Mouse (Mus musculus) right cerebral cortex, postnatal 25 days (tissue): ENCODE results near the gene Dusp18.
A peak's percentile ranks its signal among the peaks of the same experiment; 100 is the strongest.

Experiments used
- DNase-seq: peaks from one replicate; pipeline ENCODE4 v3.0.0; 2022

The Dusp18 gene

DNA sequence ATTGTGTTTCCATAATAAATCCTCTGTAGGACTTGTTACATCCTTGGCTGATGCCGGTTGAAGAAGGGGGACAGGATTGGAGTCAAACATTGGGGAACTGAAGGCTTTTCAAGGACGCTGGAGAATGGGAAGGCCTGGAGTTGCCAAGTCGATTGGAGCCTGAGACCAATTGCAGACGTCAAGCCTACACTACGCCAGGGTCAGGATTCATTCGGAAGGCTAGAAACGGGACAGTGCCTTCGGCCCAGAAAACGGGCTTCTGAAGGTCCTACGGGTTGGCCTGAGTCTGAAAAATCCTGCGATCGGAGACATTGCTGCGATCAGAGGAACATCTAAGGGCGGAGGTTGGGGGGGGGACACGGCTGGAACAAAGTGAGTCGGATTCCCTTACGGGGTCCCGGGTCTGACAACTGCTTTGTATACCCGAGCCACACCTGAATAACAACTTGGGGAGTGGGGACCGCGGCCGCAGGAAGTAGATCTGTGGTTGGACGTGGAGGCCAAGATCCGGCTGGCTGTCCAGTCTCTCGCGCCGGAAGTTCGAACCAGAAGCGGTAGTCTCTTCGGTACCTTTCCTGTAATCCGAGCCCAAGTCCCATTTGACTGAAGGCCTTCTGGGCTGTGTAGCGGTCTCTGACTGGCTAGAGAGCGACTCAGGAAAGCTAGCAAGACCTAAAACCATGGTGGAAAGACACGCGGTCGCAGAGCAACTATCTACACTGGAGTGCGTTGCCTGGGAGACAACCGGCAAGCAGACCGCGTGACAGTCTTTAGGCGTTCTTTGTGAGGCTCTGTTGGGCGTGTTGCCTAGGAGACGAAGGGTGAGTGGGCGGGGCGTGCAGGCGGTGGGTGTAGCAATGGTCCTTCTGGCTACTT is at the start of gene Dusp18, which contains the start of gene 4921536K21Rik:
Gene Dusp18 (plus strand): TSS at position 835 of the 876 bp plus-strand sequence.
Gene 4921536K21Rik (minus strand): TSS at position 693 of the 876 bp plus-strand sequence.
- peak; percentile 96 for DNase-seq

GRCm38 (mm10) chr11:3846351-3846750 is 48.7 kb upstream of the Dusp18 start:
- DNase-seq: no peak

- no peak for DNase-seq
Observed at GRCm38 (mm10) chr11:3849469-3850314, 45.3 kb upstream of the Dusp18 start.

- peak; percentile 48 for DNase-seq
Observed at GRCm38 (mm10) chr11:3850315-3850614, 44.8 kb upstream of the Dusp18 start.

GRCm38 (mm10) chr11:3850746-3851277 is 44.2 kb upstream of the Dusp18 start:
- no peak for DNase-seq

GRCm38 (mm10) chr11:3851872-3852271 is 43.2 kb upstream of the Dusp18 start:
- DNase-seq: no peak

DNA sequence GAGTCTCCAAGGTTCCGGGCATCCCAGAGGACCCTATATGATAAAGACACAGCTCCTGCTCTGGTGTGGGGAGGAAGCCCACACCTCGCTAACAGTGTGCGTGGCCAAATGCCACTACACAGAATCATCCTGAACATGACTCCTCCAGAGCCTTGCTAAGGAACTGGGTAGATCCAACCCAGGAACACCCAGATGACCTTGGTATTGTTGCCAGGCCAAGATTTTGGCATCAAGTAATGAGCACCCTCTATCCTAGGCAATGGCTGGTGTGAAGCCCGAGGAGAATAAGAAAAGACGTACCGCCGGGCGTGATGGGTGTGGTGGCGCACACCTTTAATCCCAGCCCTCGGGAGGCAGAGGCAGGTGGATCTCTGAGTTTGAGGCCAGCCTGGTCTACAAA is 42.0 kb upstream of the Dusp18 start:
- no peak for DNase-seq

GRCm38 (mm10) chr11:3853481-3854034 is 41.5 kb upstream of the Dusp18 start:
- DNase-seq: peak; percentile 71

- no peak for DNase-seq
Observed at GRCm38 (mm10) chr11:3854156-3854555, 40.9 kb upstream of the Dusp18 start.

- DNase-seq: no peak
Observed at GRCm38 (mm10) chr11:3855846-3856245, 39.2 kb upstream of the Dusp18 start.

DNA sequence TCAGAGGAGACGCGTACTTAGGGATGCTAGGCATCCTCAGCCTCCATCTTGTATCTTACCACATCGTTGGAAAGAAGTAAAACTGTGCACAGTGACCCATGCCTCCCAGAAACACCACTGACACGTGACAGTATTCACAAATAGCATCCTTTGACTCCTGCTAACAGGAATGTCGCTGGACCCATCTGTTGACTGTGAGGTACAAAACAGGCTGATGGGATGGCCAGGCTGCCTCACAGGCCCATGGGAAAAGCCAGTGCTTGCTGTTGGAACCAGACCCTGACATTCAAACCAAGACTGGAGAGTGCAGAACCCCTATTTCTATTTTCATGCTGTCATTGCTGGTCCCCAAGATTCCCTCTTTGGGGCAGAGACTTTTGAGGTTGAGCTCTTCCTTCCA is 37.1 kb upstream of the Dusp18 start:
- no peak for DNase-seq

DNA sequence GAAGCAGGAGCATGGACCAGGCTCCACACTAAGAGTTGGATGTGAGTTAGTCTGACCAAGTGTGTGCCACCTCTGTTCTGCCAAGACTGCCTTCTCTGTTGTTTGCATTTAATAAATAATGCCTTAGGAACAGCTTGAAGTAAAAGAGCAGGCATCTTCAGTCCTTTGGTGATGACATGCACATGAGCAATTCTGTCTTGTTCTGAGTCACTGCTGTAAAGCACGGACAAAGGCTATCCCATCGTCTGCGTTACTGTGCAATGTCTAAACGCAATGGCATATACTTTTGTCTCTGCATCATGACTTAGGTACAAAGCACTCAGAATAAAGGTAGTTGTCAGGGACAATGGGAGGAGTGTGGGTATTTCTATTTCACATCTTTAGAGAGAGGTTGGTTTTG is 35.3 kb upstream of the Dusp18 start:
- DNase-seq: no peak

DNA sequence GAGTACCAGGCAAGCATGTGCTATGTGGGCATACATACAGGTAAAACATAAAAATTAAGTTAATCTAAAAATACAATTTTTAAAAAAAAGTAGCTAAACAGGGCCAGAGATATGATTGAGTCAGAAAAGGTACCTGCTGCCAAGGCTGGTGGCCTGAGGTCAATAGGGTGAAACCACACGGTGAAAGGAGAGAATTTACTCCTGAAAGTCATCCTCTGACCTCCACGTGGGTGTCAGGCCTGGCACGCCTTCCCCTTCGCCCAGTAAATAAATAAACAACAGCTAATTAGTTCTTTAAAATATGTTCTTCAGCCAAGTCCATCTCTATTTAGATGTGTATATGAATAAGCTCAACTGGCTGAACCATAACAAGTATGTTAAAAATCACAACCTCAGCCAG is 34.7 kb upstream of the Dusp18 start:
- no peak for DNase-seq

- DNase-seq: no peak
Observed at GRCm38 (mm10) chr11:3862661-3863453, 32.2 kb upstream of the Dusp18 start.

GRCm38 (mm10) chr11:3863454-3864112 is 31.5 kb upstream of the Dusp18 start, which contains the start of gene Osbp2:
Gene Osbp2, minus strand, starts transcription at chr11:3863903.
- DNase-seq: peak; percentile 77

- DNase-seq: no peak
Observed at GRCm38 (mm10) chr11:3864343-3864742, 30.7 kb upstream of the Dusp18 start.

DNA sequence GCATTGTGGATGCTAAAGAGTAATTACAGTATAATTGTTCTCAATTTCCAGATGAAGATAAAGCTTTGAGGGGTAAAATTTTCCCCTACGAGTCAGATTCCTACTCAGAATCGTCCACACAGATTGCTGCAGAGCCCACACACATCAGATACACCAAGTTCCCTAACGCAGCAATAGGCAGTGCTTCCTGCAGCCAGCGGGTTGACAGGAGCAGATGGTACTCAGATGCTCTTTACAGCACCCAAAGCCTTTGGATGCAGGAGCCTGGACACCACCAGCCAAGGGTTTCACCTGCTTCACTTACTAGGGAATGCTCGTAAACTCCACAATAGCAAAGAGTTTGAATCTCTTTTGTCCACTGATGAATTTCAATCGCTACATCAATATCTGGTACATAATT is 18.6 kb upstream of the Dusp18 start:
- DNase-seq: no peak

DNA sequence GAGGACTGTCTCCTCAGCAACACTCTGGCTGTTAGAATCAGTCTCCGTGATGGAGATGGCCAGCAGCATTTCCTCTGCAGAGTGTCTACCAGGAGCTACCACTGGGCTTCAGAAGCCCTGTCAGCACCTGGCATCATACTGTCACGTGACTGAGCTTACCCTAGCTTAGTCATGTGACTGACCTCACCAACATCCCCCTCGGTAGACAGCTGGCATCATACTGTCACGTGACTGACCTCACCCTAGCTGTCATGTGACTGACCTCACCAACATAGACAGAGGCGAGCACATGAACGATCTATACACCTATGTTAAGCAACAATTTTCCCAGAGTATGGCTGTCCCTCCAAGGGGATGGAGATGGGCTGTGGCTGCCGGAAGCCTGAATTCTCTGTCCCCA is 16.4 kb upstream of the Dusp18 start:
- no peak for DNase-seq

GRCm38 (mm10) chr11:3879836-3880235 is 15.2 kb upstream of the Dusp18 start:
- DNase-seq: peak; percentile 59

- DNase-seq: no peak
Observed at GRCm38 (mm10) chr11:3883711-3884110, 11.3 kb upstream of the Dusp18 start.

DNA sequence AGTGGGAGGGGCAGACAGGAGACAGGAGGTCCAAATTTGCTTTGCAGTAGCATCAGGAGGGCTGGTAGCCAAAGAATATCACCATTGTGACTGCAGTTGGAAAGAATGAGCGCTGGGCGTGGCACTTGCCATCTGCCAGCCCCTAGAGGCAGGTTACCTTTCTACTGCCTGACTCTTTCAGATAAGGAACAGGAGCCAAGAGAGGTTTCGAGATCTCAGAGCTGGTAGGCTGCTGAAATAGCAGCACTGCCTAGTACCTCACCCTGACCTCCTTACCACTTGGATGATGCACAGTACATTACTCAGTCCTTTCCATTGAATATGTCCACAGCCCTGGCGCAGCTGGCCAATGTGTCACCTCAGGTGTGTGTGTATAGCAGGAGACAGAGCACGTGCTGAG is 7.7 kb upstream of the Dusp18 start:
- no peak for DNase-seq

GRCm38 (mm10) chr11:3893970-3894369 is 1.1 kb upstream of the Dusp18 start:
- no peak for DNase-seq
